In the genomic region with DNA sequence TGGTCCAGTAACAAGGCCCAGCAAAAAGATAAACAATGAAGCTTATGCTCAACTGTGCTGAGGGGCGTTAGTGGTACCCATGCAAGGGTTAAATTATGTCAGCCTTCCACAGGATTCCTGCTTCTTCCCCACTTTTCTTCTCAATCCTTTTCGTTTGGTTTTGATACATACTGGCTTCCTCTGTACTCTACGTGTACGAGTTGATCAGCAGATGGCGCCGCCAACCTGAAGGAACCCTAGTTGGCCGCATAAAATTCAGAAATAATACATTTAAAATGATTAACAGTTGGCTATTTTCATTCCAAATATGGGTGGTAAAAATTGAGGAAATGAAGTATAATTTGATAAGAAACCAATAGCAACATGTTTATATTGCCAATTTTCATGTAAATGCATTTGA, we compare ENCODE assay signal across 9 mouse cellular contexts. TPM values are rescaled to one million over a fixed set of nuclear protein-coding genes. Genes with fewer than 3 reads are reported as not detected.
DNase-seq lines count a peak whose midpoint lies in the region; ATAC-seq and TF ChIP-seq lines count a peak whose summit lies in the region.
"Had no signal": no experiment of that assay in that cellular context is flagged by ENCODE, and none has a peak within 500 bp of the region (broad histone marks: within the 10 kb centered on the region; RNA-seq: fewer than 3 reads in every experiment).

No protein-coding gene starts in this region.

- H3K9ac ChIP-seq in liver, postnatal 0 days (replicated peaks) = no peak overlapping the region

- no peaks in the 10 kb centered on the region for H3K4me1 ChIP-seq in E14TG2a.4 (replicated peaks; ENCODE audit: low read depth, low read length)
- peaks cover 2% of the 10 kb centered on the region; the same call in 1 of the 2 replicates for H3K4me1 ChIP-seq in embryonic fibroblast, embryonic 13.5 days (ENCODE audit: control insufficient read depth, insufficient read depth, low read length)
- H3K4me1 ChIP-seq in liver, postnatal 0 days (ENCODE audit: insufficient read depth) = no peaks in the 10 kb centered on the region

- TF ChIP-seq POLR2A in embryonic fibroblast, embryonic 13.5 days (IDR thresholded peaks at IDR 0.05; ENCODE audit: low read depth, low read length) = no peak

- H3K36me3 ChIP-seq in E14TG2a.4 (ENCODE audit: insufficient read depth, low read length) = no peaks in the 10 kb centered on the region
- H3K36me3 ChIP-seq in liver, postnatal 0 days (replicated peaks; ENCODE audit: insufficient read depth, low read length) = no peaks in the 10 kb centered on the region

- H3K27ac ChIP-seq in embryonic fibroblast, embryonic 13.5 days (ENCODE audit: insufficient read depth, low read length) = no peak overlapping the region
- H3K27ac ChIP-seq in liver, postnatal 0 days (ENCODE audit: low read depth) = no peak overlapping the region

- H3K4me3 ChIP-seq in E14TG2a.4 (replicated peaks; ENCODE audit: low read length) = no peak overlapping the region
- H3K4me3 ChIP-seq in embryonic fibroblast, embryonic 13.5 days (ENCODE audit: insufficient read depth, low read length) = no peak overlapping the region
- H3K4me3 ChIP-seq in liver, postnatal 0 days (ENCODE audit: low read depth, low read length) = no peak overlapping the region
- H3K4me3 ChIP-seq: erythroblast, embryonic 14.5 days had no signal

- TF ChIP-seq CTCF in E14TG2a.4 (conservative IDR thresholded peaks at IDR 0.05; ENCODE audit: low read length) = peak; percentile 13; the same call in 1 of the 2 replicates
- peak; percentile 53; the same call in 1 of the 2 replicates for TF ChIP-seq CTCF in embryonic fibroblast, embryonic 13.5 days (IDR thresholded peaks at IDR 0.05; ENCODE audit: borderline replicate concordance, insufficient read depth, low read length)
- TF ChIP-seq CTCF in liver, postnatal 0 days (IDR thresholded peaks at IDR 0.05; ENCODE audit: low read depth) = peak; percentile 67

- whole genome bisulfite sequencing in liver, postnatal 0 days (ENCODE audit: insufficient replicate concordance) = 42% methylated on average over 7 of the region's 7 CpGs

- no peak for TF ChIP-seq EP300 in liver, postnatal 0 days (IDR thresholded peaks at IDR 0.05; ENCODE audit: low read depth)

- H3K9me3 ChIP-seq in E14TG2a.4 (ENCODE audit: low read length) = peaks cover 11% of the 10 kb centered on the region
- no peaks in the 10 kb centered on the region for H3K9me3 ChIP-seq in liver, postnatal 0 days (ENCODE audit: low read length)

- peaks cover 2% of the 10 kb centered on the region; the same call in 1 of the 2 replicates for H3K27me3 ChIP-seq in E14TG2a.4 (ENCODE audit: insufficient read depth, low read length)
- no peaks in the 10 kb centered on the region for H3K27me3 ChIP-seq in liver, postnatal 0 days (ENCODE audit: insufficient read depth, low read length)

- H3K4me2 ChIP-seq in liver, postnatal 0 days (ENCODE audit: low read depth, low read length) = no peak overlapping the region

- DNase-seq in adrenal gland, postnatal 14 days = peak; percentile 58
- no peak for DNase-seq in adrenal gland, postnatal 4 days (ENCODE audit: low spot score in 2 of 2)
- DNase-seq in layer of hippocampus, postnatal 10 days (ENCODE audit: low spot score in 2 of 2) = peak; percentile 54 to 59
- no peak for DNase-seq in layer of hippocampus, postnatal 36 days
- DNase-seq in liver, postnatal 0 days = peak; percentile 21
- no peak for DNase-seq in yolk sac, embryonic 10.5 days (ENCODE audit: low spot score)

- no peak for ATAC-seq in liver, postnatal 0 days

RNA-seq across cellular contexts. Expression of gene Musk, which starts 19.5 kb away (rescaled TPM):
- total RNA-seq in adrenal gland, postnatal 14 days (2021) = 0.41 and 0.75 TPM in 2 replicates
- 1 to 10 TPM; 1.2 to 1.5 TPM for total RNA-seq in adrenal gland, postnatal 4 days (2021)
- total RNA-seq in layer of hippocampus, postnatal 10 days (2021) = 1 to 10 TPM; 2.3 to 2.6 TPM
- 1 to 10 TPM; 1.3 to 2.2 TPM for total RNA-seq in layer of hippocampus, postnatal 36 days (2021)
- polyA plus RNA-seq in embryonic fibroblast, embryonic 13.5 days (2011; ENCODE audit: insufficient read length, low read depth, missing spikeins) = 0.40 TPM in 1 of 2 replicates, not detected in the other
- polyA plus RNA-seq in liver, postnatal 0 days (2015; fragmentation: Nextera tagmentation; extraction: Ambion mirVana) = 0.08 TPM in 2 replicates
- polyA plus RNA-seq: erythroblast, embryonic 14.5 days had no signal

RNA-seq across cellular contexts. Expression of gene Svep1, which starts 59.6 kb away (rescaled TPM):
- 13.6 and 14.0 TPM in 2 replicates for total RNA-seq in adrenal gland, postnatal 14 days (2021)
- total RNA-seq in adrenal gland, postnatal 4 days (2021) = 10 to 100 TPM; 12.8 to 14.5 TPM
- total RNA-seq in layer of hippocampus, postnatal 10 days (2021) = 1 to 10 TPM; 1.7 TPM
- under 1 TPM; 0.67 to 0.88 TPM for total RNA-seq in layer of hippocampus, postnatal 36 days (2021)
- polyA plus RNA-seq in embryonic fibroblast, embryonic 13.5 days (2011; ENCODE audit: insufficient read length, low read depth, missing spikeins) = 82.5 and 85.8 TPM in 2 replicates
- polyA plus RNA-seq in liver, postnatal 0 days (2015; fragmentation: Nextera tagmentation; extraction: Ambion mirVana) = 0.11 and 0.12 TPM in 2 replicates

Comparison
In these comparisons a context has a peak if more than half of its experiments do, and no peak if none do; other contexts are left out.
1. DNase-seq: peak in adrenal gland, postnatal 14 days (single experiment), layer of hippocampus, postnatal 10 days (2 of 2) and liver, postnatal 0 days (single experiment); none in adrenal gland, postnatal 4 days (0 of 2), layer of hippocampus, postnatal 36 days (0 of 2) and yolk sac, embryonic 10.5 days (single experiment).
2. CTCF ChIP-seq: peak in every context shown above with its lines; median percentile 67 in liver, postnatal 0 days; 53 in embryonic fibroblast, embryonic 13.5 days; 13 in E14TG2a.4.